In the genomic region with DNA sequence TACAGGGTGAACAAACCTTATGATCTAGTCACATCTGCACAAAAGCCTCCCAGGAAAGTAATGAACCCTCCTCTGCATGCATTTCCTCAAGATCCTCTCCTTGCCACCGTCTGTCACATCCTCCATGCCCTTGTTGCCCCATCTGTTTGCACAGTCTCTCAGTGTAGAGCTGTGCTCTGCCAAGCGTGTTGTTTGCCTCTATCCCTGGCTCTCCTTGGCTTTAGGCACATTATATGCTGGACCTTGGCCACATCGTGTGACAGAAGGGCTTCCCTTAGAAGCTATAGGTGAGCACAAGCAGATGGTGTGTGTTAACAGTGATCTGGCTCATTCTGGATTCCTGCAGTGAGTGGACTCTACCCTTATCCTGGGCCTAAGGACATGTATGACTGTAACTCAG, we compare ENCODE assay signal across 21 mouse cellular contexts. TPM values are rescaled to one million over a fixed set of nuclear protein-coding genes. Genes with fewer than 3 reads are reported as not detected.
DNase-seq lines count a peak whose midpoint lies in the region; ATAC-seq lines count a peak whose summit lies in the region.
"Had no signal": no experiment of that assay in that cellular context is flagged by ENCODE, and none has a peak within 500 bp of the region (broad histone marks: within the 10 kb centered on the region; RNA-seq: fewer than 3 reads in every experiment).

No protein-coding gene starts in this region.

- H3K9me3 ChIP-seq in kidney, embryonic 16.5 days (ENCODE audit: low read length) = no peaks in the 10 kb centered on the region
- no peaks in the 10 kb centered on the region for H3K9me3 ChIP-seq in kidney, embryonic 14.5 days (ENCODE audit: control insufficient read depth, low read length)
- H3K9me3 ChIP-seq: embryonic facial prominence, embryonic 15.5 days; hindbrain, embryonic 12.5 days; midbrain, embryonic 13.5 days had no signal

- no peak overlapping the region for H3K9ac ChIP-seq in kidney, embryonic 16.5 days (replicated peaks; ENCODE audit: low read length)
- H3K9ac ChIP-seq in kidney, embryonic 14.5 days (ENCODE audit: low read depth, low read length) = no peak overlapping the region
- H3K9ac ChIP-seq: embryonic facial prominence, embryonic 15.5 days; hindbrain, embryonic 12.5 days; midbrain, embryonic 13.5 days had no signal

- no peak overlapping the region for H3K4me2 ChIP-seq in kidney, embryonic 16.5 days (replicated peaks; ENCODE audit: low read depth, low read length)
- H3K4me2 ChIP-seq in kidney, embryonic 14.5 days (replicated peaks; ENCODE audit: low read depth, low read length) = no peak overlapping the region
- H3K4me2 ChIP-seq: embryonic facial prominence, embryonic 15.5 days; heart, embryonic 11.5 days; hindbrain, embryonic 12.5 days; midbrain, embryonic 13.5 days had no signal

- DNase-seq in cerebellum, adult 18-20 months = peak; percentile 52 to 66
- peak; percentile 69 to 78 for DNase-seq in cerebellum, postnatal 25 days
- DNase-seq in right cerebral cortex, postnatal 14 days = no peak
- no peak for DNase-seq in lung, postnatal 25 days (ENCODE audit: low spot score)
- DNase-seq: heart, postnatal 14 days; kidney, postnatal 10 days; liver; lung, postnatal 10 days; thymus, postnatal 4 days had no signal

- WGBS in kidney, embryonic 16.5 days = 39% methylated on average over 3 of the region's 3 CpGs
- 60% methylated on average over 3 of the region's 3 CpGs for WGBS in kidney, embryonic 14.5 days

- no peaks in the 10 kb centered on the region for H3K4me1 ChIP-seq in kidney, embryonic 16.5 days (ENCODE audit: insufficient read depth, low read length)
- H3K4me1 ChIP-seq in kidney, embryonic 14.5 days (ENCODE audit: control insufficient read depth, insufficient read depth, low read length) = no peaks in the 10 kb centered on the region
- H3K4me1 ChIP-seq: embryonic facial prominence, embryonic 15.5 days; midbrain, embryonic 13.5 days had no signal

- H3K4me3 ChIP-seq in kidney, embryonic 16.5 days (ENCODE audit: low read length) = no peak overlapping the region
- no peak overlapping the region for H3K4me3 ChIP-seq in kidney, embryonic 14.5 days (ENCODE audit: low read length)
- H3K4me3 ChIP-seq: embryonic facial prominence, embryonic 15.5 days; hindbrain, embryonic 12.5 days; layer of hippocampus, adult 2 months; midbrain, embryonic 13.5 days; myocyte had no signal

- no peaks in the 10 kb centered on the region for H3K36me3 ChIP-seq in kidney, embryonic 16.5 days (ENCODE audit: insufficient read depth, low read length)
- H3K36me3 ChIP-seq in kidney, embryonic 14.5 days (ENCODE audit: control insufficient read depth, insufficient read depth, low read length) = no peaks in the 10 kb centered on the region
- H3K36me3 ChIP-seq: embryonic facial prominence, embryonic 15.5 days; hindbrain, embryonic 12.5 days; midbrain, embryonic 13.5 days had no signal

- no peak overlapping the region for H3K27ac ChIP-seq in kidney, embryonic 16.5 days (ENCODE audit: low read length)
- H3K27ac ChIP-seq in kidney, embryonic 14.5 days (ENCODE audit: low read depth, low read length) = no peak overlapping the region
- H3K27ac ChIP-seq: embryonic facial prominence, embryonic 15.5 days; hindbrain, embryonic 12.5 days; layer of hippocampus, adult 2 months; midbrain, embryonic 13.5 days had no signal

- ATAC-seq in kidney, embryonic 16.5 days (ENCODE audit: low FRiP score, low TSS enrichment) = peak; percentile 39; the same call in 1 of the 2 replicates
- no peak for ATAC-seq in kidney, embryonic 14.5 days (ENCODE audit: low FRiP score, low TSS enrichment)
- ATAC-seq in cerebellum, adult (ENCODE audit: insufficient number of reproducible peaks, low FRiP score, low TSS enrichment) = peak; percentile 76
- ATAC-seq: intestine, embryonic 16.5 days; midbrain, embryonic 13.5 days had no signal

- H3K27me3 ChIP-seq in kidney, embryonic 16.5 days (ENCODE audit: insufficient read depth, low read length) = no peaks in the 10 kb centered on the region
- no peaks in the 10 kb centered on the region for H3K27me3 ChIP-seq in kidney, embryonic 14.5 days (ENCODE audit: control insufficient read depth, insufficient read depth, low read length)
- H3K27me3 ChIP-seq: embryonic facial prominence, embryonic 15.5 days; midbrain, embryonic 13.5 days had no signal

RNA-seq across cellular contexts. Expression of gene Ankrd10, which starts 26.4 kb away (rescaled TPM):
- 108 and 112 TPM in 2 replicates for polyA plus RNA-seq in kidney, embryonic 16.5 days (2015; fragmentation: Nextera tagmentation; extraction: Ambion mirVana)
- polyA plus RNA-seq in kidney, embryonic 14.5 days (2014; fragmentation: Nextera tagmentation; extraction: Ambion mirVana) = 87.6 and 112 TPM in 2 replicates

RNA-seq across cellular contexts. Expression of gene 1700016D06Rik, which starts 38.9 kb away (rescaled TPM):
- polyA plus RNA-seq in kidney, embryonic 16.5 days (2015; fragmentation: Nextera tagmentation; extraction: Ambion mirVana) = 0.26 TPM in 1 of 2 replicates, not detected in the other
- polyA plus RNA-seq in kidney, embryonic 14.5 days (2014; fragmentation: Nextera tagmentation; extraction: Ambion mirVana) = not detected in 2 replicates
- polyA plus RNA-seq: embryonic facial prominence, embryonic 15.5 days; heart, embryonic 11.5 days; hindbrain, embryonic 12.5 days; intestine, embryonic 16.5 days; liver, embryonic 16.5 days; neural tube, embryonic 14.5 days had no signal

Comparison
In these comparisons a context has a peak if more than half of its experiments do, and no peak if none do; other contexts are left out.
1. DNase-seq: peak in cerebellum, adult 18-20 months (2 of 2) and cerebellum, postnatal 25 days (2 of 2); none in right cerebral cortex, postnatal 14 days (single experiment) and lung, postnatal 25 days (single experiment).